Mouse (Mus musculus): ENCODE results near the gene Pacsin2. TPM values are rescaled to one million over a fixed set of nuclear protein-coding genes. Genes with fewer than 3 reads are reported as not detected.

The Pacsin2 gene
- polyA plus RNA-seq, 1 experiment from 2014 or later: 53.0 TPM

GRCm38 (mm10) chr15:83489471-83489870, 25.1 kb upstream of the Pacsin2 start:
- 44% methylated on average over 20 of the region's 20 CpGs for WGBS
- Histone ChIP-seq H3K27ac (replicated peaks in 1 of 2; ENCODE audit: control insufficient read depth in 1 of 2, insufficient read depth in 1 of 2, low read depth in 2 of 2, low read length in 2 of 2) (no peak overlapping the region), H3K36me3 (ENCODE audit: control insufficient read depth, insufficient read depth, low read length) (peaks cover 18% of the 10 kb centered on the region), H3K4me3 (ENCODE audit: control insufficient read depth in 1 of 2, insufficient read depth in 1 of 2, low read depth in 1 of 2, low read length in 2 of 2) (no peak overlapping the region), H3K27me3 (ENCODE audit: control insufficient read depth, insufficient read depth, low read length) (no peaks in the 10 kb centered on the region), H3K9ac (ENCODE audit: low read length) (no peak overlapping the region), H3K9me3 (ENCODE audit: control insufficient read depth, low read length) (no peaks in the 10 kb centered on the region), H3K4me2 (ENCODE audit: low read length) (0 out of 2 replicates have a peak overlapping the region, but pooled peaks have one; percentile 2), H3K4me1 (ENCODE audit: control insufficient read depth in 2 of 2, insufficient read depth in 2 of 2, low read length in 2 of 2) (peaks cover 14 to 20% of the 10 kb centered on the region in 2 experiments; a peak in 3 of 4 replicates)
- ATAC-seq (ENCODE audit: insufficient number of reproducible peaks, insufficient read depth, low FRiP score, low read depth): no peak

GRCm38 (mm10) chr15:83487477-83488115, 23.2 kb upstream of the Pacsin2 start:
- peak overlapping the region; percentile 20 to 26 for H3K27ac ChIP-seq (replicated peaks in 1 of 2; ENCODE audit: control insufficient read depth in 1 of 2, insufficient read depth in 1 of 2, low read depth in 2 of 2, low read length in 2 of 2)
- peak; percentile 60 for ATAC-seq (ENCODE audit: insufficient number of reproducible peaks, insufficient read depth, low FRiP score, low read depth)

GRCm38 (mm10) chr15:83484311-83484710, 19.9 kb upstream of the Pacsin2 start:
- no peak for ATAC-seq (ENCODE audit: insufficient number of reproducible peaks, insufficient read depth, low FRiP score, low read depth)
- WGBS: 91% methylated on average over 10 of the region's 10 CpGs
- Histone ChIP-seq H3K4me1 (ENCODE audit: control insufficient read depth in 2 of 2, insufficient read depth in 2 of 2, low read length in 2 of 2) (peaks cover 13 to 16% of the 10 kb centered on the region in 2 experiments; a peak in 3 of 4 replicates), H3K4me3 (ENCODE audit: control insufficient read depth in 1 of 2, insufficient read depth in 1 of 2, low read depth in 1 of 2, low read length in 2 of 2) (no peak overlapping the region), H3K4me2 (ENCODE audit: low read length) (no peak overlapping the region), H3K9me3 (ENCODE audit: control insufficient read depth, low read length) (no peaks in the 10 kb centered on the region), H3K9ac (ENCODE audit: low read length) (no peak overlapping the region), H3K36me3 (ENCODE audit: control insufficient read depth, insufficient read depth, low read length) (0 out of 2 replicates have a peak, but pooled peaks cover 3% of the 10 kb centered on the region), H3K27ac (replicated peaks in 1 of 2; ENCODE audit: control insufficient read depth in 1 of 2, insufficient read depth in 1 of 2, low read depth in 2 of 2, low read length in 2 of 2) (no peak overlapping the region), H3K27me3 (ENCODE audit: control insufficient read depth, insufficient read depth, low read length) (no peaks in the 10 kb centered on the region)

More at GRCm38 (mm10) chr15:83487477-83488115, 23.2 kb upstream of the Pacsin2 start:
- WGBS: 37% methylated on average over 9 of the region's 9 CpGs
- H3K4me2 ChIP-seq (ENCODE audit: low read length): no peak overlapping the region
- no peaks in the 10 kb centered on the region for H3K27me3 ChIP-seq (ENCODE audit: control insufficient read depth, insufficient read depth, low read length)
- no peak overlapping the region; the same call in 1 of the 2 replicates for H3K9ac ChIP-seq (ENCODE audit: low read length)
- no peaks in the 10 kb centered on the region for H3K9me3 ChIP-seq (ENCODE audit: control insufficient read depth, low read length)
- peaks cover 14 to 20% of the 10 kb centered on the region in 2 experiments; a peak in 3 of 4 replicates for H3K4me1 ChIP-seq (ENCODE audit: control insufficient read depth in 2 of 2, insufficient read depth in 2 of 2, low read length in 2 of 2)
- H3K36me3 ChIP-seq (ENCODE audit: control insufficient read depth, insufficient read depth, low read length): peaks cover 19% of the 10 kb centered on the region
- H3K4me3 ChIP-seq (ENCODE audit: control insufficient read depth in 1 of 2, insufficient read depth in 1 of 2, low read depth in 1 of 2, low read length in 2 of 2): no peak overlapping the region

- no peak overlapping the region for H3K4me3 ChIP-seq (ENCODE audit: control insufficient read depth in 1 of 2, insufficient read depth in 1 of 2, low read depth in 1 of 2, low read length in 2 of 2)
- no peak for ATAC-seq (ENCODE audit: insufficient number of reproducible peaks, insufficient read depth, low FRiP score, low read depth)
- 46% methylated on average over 2 of the region's 2 CpGs for WGBS
- H3K27me3 ChIP-seq (ENCODE audit: control insufficient read depth, insufficient read depth, low read length): no peaks in the 10 kb centered on the region
- no peak overlapping the region for H3K4me2 ChIP-seq (ENCODE audit: low read length)
- no peak overlapping the region for H3K9ac ChIP-seq (ENCODE audit: low read length)
- no peak overlapping the region for H3K27ac ChIP-seq (replicated peaks in 1 of 2; ENCODE audit: control insufficient read depth in 1 of 2, insufficient read depth in 1 of 2, low read depth in 2 of 2, low read length in 2 of 2)
- peaks cover 12 to 13% of the 10 kb centered on the region in 2 experiments; a peak in 3 of 4 replicates for H3K4me1 ChIP-seq (ENCODE audit: control insufficient read depth in 2 of 2, insufficient read depth in 2 of 2, low read length in 2 of 2)
- 0 out of 2 replicates have a peak, but pooled peaks cover 3% of the 10 kb centered on the region for H3K36me3 ChIP-seq (ENCODE audit: control insufficient read depth, insufficient read depth, low read length)
- no peaks in the 10 kb centered on the region for H3K9me3 ChIP-seq (ENCODE audit: control insufficient read depth, low read length)
Observed at GRCm38 (mm10) chr15:83483482-83483881, 19.1 kb upstream of the Pacsin2 start.

GRCm38 (mm10) chr15:83482645-83483224, 18.3 kb upstream of the Pacsin2 start:
- H3K27ac ChIP-seq (replicated peaks in 1 of 2; ENCODE audit: control insufficient read depth in 1 of 2, insufficient read depth in 1 of 2, low read depth in 2 of 2, low read length in 2 of 2): no peak overlapping the region
- no peaks in the 10 kb centered on the region for H3K27me3 ChIP-seq (ENCODE audit: control insufficient read depth, insufficient read depth, low read length)
- no peak for ATAC-seq (ENCODE audit: insufficient number of reproducible peaks, insufficient read depth, low FRiP score, low read depth)
- 0 out of 2 replicates have a peak, but pooled peaks cover 3% of the 10 kb centered on the region for H3K36me3 ChIP-seq (ENCODE audit: control insufficient read depth, insufficient read depth, low read length)
- peaks cover 6 to 8% of the 10 kb centered on the region in 2 experiments; a peak in 3 of 4 replicates for H3K4me1 ChIP-seq (ENCODE audit: control insufficient read depth in 2 of 2, insufficient read depth in 2 of 2, low read length in 2 of 2)
- no peaks in the 10 kb centered on the region for H3K9me3 ChIP-seq (ENCODE audit: control insufficient read depth, low read length)
- H3K4me3 ChIP-seq (ENCODE audit: control insufficient read depth in 1 of 2, insufficient read depth in 1 of 2, low read depth in 1 of 2, low read length in 2 of 2): no peak overlapping the region
- no peak overlapping the region for H3K4me2 ChIP-seq (ENCODE audit: low read length)
- H3K9ac ChIP-seq (ENCODE audit: low read length): no peak overlapping the region
- WGBS: 69% methylated on average over 8 of the region's 8 CpGs

- ATAC-seq (ENCODE audit: insufficient number of reproducible peaks, insufficient read depth, low FRiP score, low read depth): no peak
- no peak overlapping the region for H3K9ac ChIP-seq (ENCODE audit: low read length)
Observed at GRCm38 (mm10) chr15:83481236-83481780, 16.9 kb upstream of the Pacsin2 start.

GRCm38 (mm10) chr15:83479818-83480217, 15.4 kb upstream of the Pacsin2 start:
- no peak for ATAC-seq (ENCODE audit: insufficient number of reproducible peaks, insufficient read depth, low FRiP score, low read depth)
- peaks cover 2 to 6% of the 10 kb centered on the region in 2 experiments; a peak in 3 of 4 replicates for H3K4me1 ChIP-seq (ENCODE audit: control insufficient read depth in 2 of 2, insufficient read depth in 2 of 2, low read length in 2 of 2)
- H3K27me3 ChIP-seq (ENCODE audit: control insufficient read depth, insufficient read depth, low read length): no peaks in the 10 kb centered on the region
- H3K4me3 ChIP-seq (ENCODE audit: control insufficient read depth in 1 of 2, insufficient read depth in 1 of 2, low read depth in 1 of 2, low read length in 2 of 2): no peak overlapping the region
- no peak overlapping the region for H3K9ac ChIP-seq (ENCODE audit: low read length)
- no peak overlapping the region for H3K27ac ChIP-seq (replicated peaks in 1 of 2; ENCODE audit: control insufficient read depth in 1 of 2, insufficient read depth in 1 of 2, low read depth in 2 of 2, low read length in 2 of 2)
- no peak overlapping the region for H3K4me2 ChIP-seq (ENCODE audit: low read length)
- 0 out of 2 replicates have a peak, but pooled peaks cover 3% of the 10 kb centered on the region for H3K36me3 ChIP-seq (ENCODE audit: control insufficient read depth, insufficient read depth, low read length)
- H3K9me3 ChIP-seq (ENCODE audit: control insufficient read depth, low read length): no peaks in the 10 kb centered on the region
- 85% methylated on average over 4 of the region's 4 CpGs for WGBS

More at GRCm38 (mm10) chr15:83481236-83481780, 16.9 kb upstream of the Pacsin2 start:
- Histone ChIP-seq H3K36me3 (ENCODE audit: control insufficient read depth, insufficient read depth, low read length) (0 out of 2 replicates have a peak, but pooled peaks cover 3% of the 10 kb centered on the region), H3K27ac (replicated peaks in 1 of 2; ENCODE audit: control insufficient read depth in 1 of 2, insufficient read depth in 1 of 2, low read depth in 2 of 2, low read length in 2 of 2) (no peak overlapping the region), H3K27me3 (ENCODE audit: control insufficient read depth, insufficient read depth, low read length) (no peaks in the 10 kb centered on the region), H3K9me3 (ENCODE audit: control insufficient read depth, low read length) (no peaks in the 10 kb centered on the region), H3K4me2 (ENCODE audit: low read length) (no peak overlapping the region), H3K4me1 (ENCODE audit: control insufficient read depth in 2 of 2, insufficient read depth in 2 of 2, low read length in 2 of 2) (peaks cover 0 to 5% of the 10 kb centered on the region in 2 experiments; a peak in 1 of 4 replicates), H3K4me3 (ENCODE audit: control insufficient read depth in 1 of 2, insufficient read depth in 1 of 2, low read depth in 1 of 2, low read length in 2 of 2) (no peak overlapping the region)
- WGBS: 61% methylated on average over 10 of the region's 10 CpGs

Data from heart, embryonic 14.5 days (tissue).